Mouse (Mus musculus) layer of hippocampus, postnatal 14 days (tissue): ENCODE measurements at regions not wholly inside any gene's neighbourhood (a gene's known extent, or its start where the extent isn't known, plus 50 kb on each side); places are given as distances from the start of the nearest gene placed in this dataset.

ENCODE experiments used
- DNase-seq, 2 experiments: peaks; one replicate each; pipeline ENCODE4 v3.0.0; 2021 to 2022; ENCODE audit warnings: low spot score in 2 of 2, mixed read lengths in 1 of 2

GRCm38 (mm10) chrX:163452971-163453532 is 96.4 kb downstream of the Grpr start:
- peak in 1 of 2 experiments; percentile 1 for DNase-seq

- no peak for DNase-seq
Measured at GRCm38 (mm10) chrX:163405586-163405985, 143.9 kb downstream of the Grpr start.

- no peak for DNase-seq
Measured at GRCm38 (mm10) chrX:163386380-163386779, 163.1 kb downstream of the Grpr start.
